Mouse (Mus musculus): ENCODE data around the gene Olfr1009. TPM values are rescaled to one million over a fixed set of nuclear protein-coding genes. Genes with fewer than 3 reads are reported as not detected.
"Not testable (repeated sequence)": the region's sequence is repeated elsewhere in the genome, so short reads cannot be mapped to it uniquely, and the experiment has no call there.

The Olfr1009 gene
- not detected for polyA plus RNA-seq (2017; shearing (Covaris generic))

- no peak for ATAC-seq
Observed at GRCm38 (mm10) chr2:85715119-85715518, at the start of gene Olfr1009. Olfr1009 (plus strand) TSS chr2:85715419.

- no peak for ATAC-seq
Observed at GRCm38 (mm10) chr2:85678667-85679066, 36.6 kb upstream of the Olfr1009 start, which contains the start of gene Olfr1006. Olfr1006 (minus strand) TSS chr2:85678767.

- ATAC-seq, result no peak
Observed at GRCm38 (mm10) chr2:85689131-85689530, 26.1 kb upstream of the Olfr1009 start, which contains the start of gene Olfr1008. Olfr1008 (plus strand) TSS chr2:85689431.

GRCm38 (mm10) chr2:85710680-85711079 lies 4.5 kb upstream of the Olfr1009 start:
- ATAC-seq, result not testable (repeated sequence)

- no peak for ATAC-seq
Observed at GRCm38 (mm10) chr2:85711159-85711558, 4.1 kb upstream of the Olfr1009 start.

- ATAC-seq, result no peak
Observed at GRCm38 (mm10) chr2:85725793-85726192, 10.6 kb downstream of the Olfr1009 start.

GRCm38 (mm10) chr2:85753822-85754221 lies 38.6 kb downstream of the Olfr1009 start:
- ATAC-seq, result no peak

- ATAC-seq, result no peak
Observed at GRCm38 (mm10) chr2:85762666-85763065, 47.4 kb downstream of the Olfr1009 start, which contains the start of gene Olfr1012. Olfr1012 (minus strand) TSS chr2:85762766.

GRCm38 (mm10) chr2:85766798-85767197 lies 51.6 kb downstream of the Olfr1009 start, which contains the start of gene Olfr1013:
Olfr1013 (plus strand) TSS chr2:85767098.
- no peak for ATAC-seq

- no peak for ATAC-seq
Observed at GRCm38 (mm10) chr2:85772413-85772812, 57.2 kb downstream of the Olfr1009 start, which contains the start of gene Olfr1014. Olfr1014 (plus strand) TSS chr2:85772713.

Other genes with a start within 250 kb of the Olfr1009 start
- gene 4833423E24Rik, start 196.4 kb upstream of the Olfr1009 start, polyA plus RNA-seq (2017; shearing (Covaris generic)), result not detected
- not detected for gene Olfr996, start 136.2 kb upstream of the Olfr1009 start, polyA plus RNA-seq (2017; shearing (Covaris generic))
- not detected for gene Olfr998, start 126.5 kb upstream of the Olfr1009 start, polyA plus RNA-seq (2017; shearing (Covaris generic))
- not detected for gene Olfr1000, start 103.5 kb upstream of the Olfr1009 start, polyA plus RNA-seq (2017; shearing (Covaris generic))
- gene Olfr1002, start 64.7 kb upstream of the Olfr1009 start, polyA plus RNA-seq (2017; shearing (Covaris generic)), result not detected
- gene Olfr154, start 51.0 kb upstream of the Olfr1009 start, polyA plus RNA-seq (2017; shearing (Covaris generic)), result not detected
- gene Olfr1006, start 36.7 kb upstream of the Olfr1009 start, polyA plus RNA-seq (2017; shearing (Covaris generic)), result not detected
- gene Olfr1008, start 26.0 kb upstream of the Olfr1009 start, polyA plus RNA-seq (2017; shearing (Covaris generic)), result not detected
- gene Olfr1012, start 47.3 kb downstream of the Olfr1009 start, polyA plus RNA-seq (2017; shearing (Covaris generic)), result not detected
- not detected for gene Olfr1013, start 51.7 kb downstream of the Olfr1009 start, polyA plus RNA-seq (2017; shearing (Covaris generic))
- gene Olfr1014, start 57.3 kb downstream of the Olfr1009 start, polyA plus RNA-seq (2017; shearing (Covaris generic)), result not detected
- gene Olfr1015, start 66.6 kb downstream of the Olfr1009 start, polyA plus RNA-seq (2017; shearing (Covaris generic)), result under 1 TPM in 1 of 2 experiments, not detected in 1; 0.13 TPM
- gene Olfr1016, start 87.1 kb downstream of the Olfr1009 start, polyA plus RNA-seq (2017; shearing (Covaris generic)), result not detected
- gene Olfr1018, start 103.1 kb downstream of the Olfr1009 start, polyA plus RNA-seq (2017; shearing (Covaris generic)), result not detected
- gene Olfr1019, start 130.1 kb downstream of the Olfr1009 start, polyA plus RNA-seq (2017; shearing (Covaris generic)), result not detected
- not detected for gene Olfr1020, start 131.6 kb downstream of the Olfr1009 start, polyA plus RNA-seq (2017; shearing (Covaris generic))
- gene Olfr1022, start 153.2 kb downstream of the Olfr1009 start, polyA plus RNA-seq (2017; shearing (Covaris generic)), result not detected
- not detected for gene Olfr1023, start 170.2 kb downstream of the Olfr1009 start, polyA plus RNA-seq (2017; shearing (Covaris generic))
- not detected for gene Olfr1024, start 189.6 kb downstream of the Olfr1009 start, polyA plus RNA-seq (2017; shearing (Covaris generic))
- gene Olfr1025-ps1, start 199.8 kb downstream of the Olfr1009 start, polyA plus RNA-seq (2017; shearing (Covaris generic)), result not detected
- gene Olfr1026, start 206.1 kb downstream of the Olfr1009 start, polyA plus RNA-seq (2017; shearing (Covaris generic)), result not detected
- gene Olfr1028, start 235.0 kb downstream of the Olfr1009 start, polyA plus RNA-seq (2017; shearing (Covaris generic)), result not detected

Data from activated CD4-positive, CD25-positive, alpha-beta regulatory T cell, adult 4 months (primary cell).